Mouse (Mus musculus) heart, adult 8-10 months (tissue): ENCODE data around the gene Cln5. TPM values are rescaled to one million over a fixed set of nuclear protein-coding genes. Genes with fewer than 3 reads are reported as not detected.

ENCODE experiments used
- DNase-seq: peaks from one replicate; pipeline ENCODE4 v3.0.0; 2022; ENCODE audit warnings: low spot score
- total RNA-seq, 4 experiments: library from RNA; stranded (reverse); gene quantifications; 2 replicates each; pipeline ENCODE4 v1.2.4; 2022

Cln5 gene
- total RNA-seq = 10 to 100 TPM; 18.7 to 24.8 (median 21.1) TPM

DNA sequence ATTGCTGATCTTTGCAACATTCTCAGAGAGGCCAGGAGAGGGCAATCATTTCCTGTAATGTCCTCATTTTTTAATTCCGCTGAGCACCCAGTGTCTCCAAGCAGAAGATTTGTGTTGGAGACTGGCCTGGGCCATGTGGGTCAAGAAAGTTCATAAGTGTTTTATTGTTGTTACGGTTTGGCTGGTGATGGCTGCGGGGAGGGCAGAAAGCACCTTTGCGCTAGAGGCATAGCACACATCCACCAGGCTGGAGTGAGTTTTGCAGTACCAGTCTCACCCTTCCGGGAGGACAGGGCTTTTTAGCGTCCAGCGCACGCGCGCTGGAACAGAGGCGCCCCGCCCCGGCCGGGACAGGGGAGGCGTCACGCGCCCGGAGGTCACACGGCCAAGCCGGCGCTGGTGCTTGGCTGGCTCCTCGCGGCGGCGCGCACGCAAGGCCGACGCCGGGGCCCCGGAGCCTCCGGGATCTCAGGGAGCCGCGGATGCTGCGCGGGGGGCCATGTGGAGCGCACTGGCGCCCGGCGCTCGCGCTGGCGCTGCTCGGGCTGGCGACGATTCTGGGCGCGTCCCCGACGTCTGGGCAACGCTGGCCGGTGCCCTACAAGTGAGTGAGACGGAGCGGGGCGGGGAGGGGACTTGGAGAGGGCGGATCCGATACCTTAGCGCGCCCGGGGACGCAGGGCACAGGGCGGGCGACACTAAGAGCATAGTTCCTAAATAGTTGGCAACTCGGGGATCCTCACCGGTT lies at the start of gene Cln5:
Gene Cln5 (plus strand): TSS at position 353 of the 748 bp plus-strand sequence.
- peak; percentile 94 for DNase-seq

GRCm38 (mm10) chr14:103029203-103029602 lies 40.8 kb upstream of the Cln5 start:
- no peak for DNase-seq

DNA sequence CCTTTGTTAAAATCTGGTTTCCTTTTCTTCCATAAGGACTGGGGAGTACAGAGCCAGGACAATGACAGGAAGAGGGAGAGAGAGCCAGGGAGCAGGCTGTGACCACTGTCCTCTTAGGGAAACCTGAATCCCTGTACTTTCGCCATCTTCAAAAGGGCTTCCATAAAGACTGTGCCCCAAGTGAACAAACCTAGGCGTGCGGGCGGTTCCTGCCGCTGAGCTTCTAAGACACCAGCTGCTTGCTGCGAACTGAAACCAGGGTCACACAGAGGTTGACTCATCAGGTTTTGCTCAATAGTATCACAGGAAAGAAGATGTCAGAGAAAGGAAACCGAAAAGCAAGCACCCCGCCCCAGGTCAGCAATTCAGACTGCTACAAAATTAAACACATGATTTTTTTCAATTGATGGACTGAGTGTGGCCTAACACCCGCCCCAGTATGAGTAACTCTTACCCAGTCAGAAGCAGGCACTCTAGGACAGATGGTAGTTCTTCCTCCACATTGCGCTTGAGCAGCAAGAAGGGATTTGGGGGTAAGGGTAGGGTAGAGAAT lies 36.7 kb upstream of the Cln5 start:
- DNase-seq = peak; percentile 35

DNA sequence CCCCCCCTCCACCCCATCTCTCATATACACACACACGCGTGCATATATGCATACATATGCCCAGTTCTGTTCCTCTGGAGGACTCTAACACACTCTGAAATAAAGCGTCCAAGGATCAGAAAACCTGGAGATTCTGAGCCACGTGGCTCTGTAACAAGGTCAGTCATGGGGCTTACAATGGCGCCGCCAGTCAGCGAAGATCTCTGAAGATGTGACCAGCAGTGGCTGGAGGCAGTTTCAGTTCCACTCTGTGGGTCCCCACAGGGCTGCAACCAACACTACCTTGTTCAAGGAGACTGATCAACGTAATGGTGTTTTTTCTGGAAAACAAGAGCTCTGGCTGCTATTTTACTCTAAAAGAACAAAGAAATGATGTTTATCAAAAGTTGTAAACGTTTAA lies 35.9 kb upstream of the Cln5 start:
- peak; percentile 9 for DNase-seq

- DNase-seq = no peak
Measured at GRCm38 (mm10) chr14:103037016-103037415, 33.0 kb upstream of the Cln5 start.

DNA sequence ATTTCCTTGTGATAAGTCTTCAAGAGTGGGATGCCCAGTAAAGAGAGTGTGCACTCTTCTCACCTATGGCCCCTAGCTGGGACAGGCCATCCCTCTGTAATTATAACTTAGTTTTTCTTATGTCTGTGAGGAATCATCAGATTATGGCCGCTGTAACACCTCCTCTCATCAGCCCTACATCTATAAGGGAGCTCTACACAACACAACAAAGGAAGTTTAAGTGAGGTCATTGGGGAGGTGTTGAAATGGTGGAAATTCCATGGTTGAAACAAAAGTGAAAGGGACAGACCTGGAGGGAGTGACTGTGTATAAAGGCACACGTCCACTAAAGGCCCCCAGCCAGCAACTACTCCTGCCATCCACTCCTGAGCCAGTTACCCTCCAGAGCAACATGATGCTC lies 23.3 kb upstream of the Cln5 start, which contains the start of gene Acod1:
Gene Acod1 (plus strand): TSS at position 301 of the 400 bp plus-strand sequence.
- no peak for DNase-seq

GRCm38 (mm10) chr14:103048292-103049086 lies 21.5 kb upstream of the Cln5 start:
- DNase-seq = no peak

DNA sequence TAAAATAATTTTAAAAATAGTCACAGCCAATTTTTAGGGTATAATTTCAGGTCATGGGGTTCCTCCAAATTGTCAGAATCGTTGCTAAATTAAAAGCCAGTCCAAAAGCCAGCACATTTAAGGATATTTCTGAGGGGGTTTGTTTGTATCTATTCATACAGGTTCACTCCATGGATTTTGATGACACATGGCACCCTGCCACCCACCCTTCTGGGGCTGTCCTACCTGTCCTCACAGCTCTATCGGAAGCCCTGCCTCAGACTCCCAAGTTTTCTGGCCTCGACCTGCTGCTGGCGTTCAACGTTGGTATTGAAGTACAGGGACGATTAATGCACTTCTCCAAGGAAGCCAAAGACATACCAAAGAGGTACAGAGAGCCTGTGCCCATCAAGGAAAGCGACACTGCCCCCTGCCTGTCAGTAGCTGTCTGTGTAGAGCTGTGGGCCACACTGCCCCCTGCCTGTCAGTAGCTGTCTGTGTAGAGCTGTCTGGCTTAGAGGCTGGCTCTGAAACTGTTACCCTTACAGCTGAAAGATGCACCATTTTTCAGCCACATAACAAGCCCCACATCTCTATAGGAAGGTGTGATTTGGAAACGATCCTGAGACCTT lies 18.8 kb upstream of the Cln5 start:
- peak; percentile 75 for DNase-seq

DNA sequence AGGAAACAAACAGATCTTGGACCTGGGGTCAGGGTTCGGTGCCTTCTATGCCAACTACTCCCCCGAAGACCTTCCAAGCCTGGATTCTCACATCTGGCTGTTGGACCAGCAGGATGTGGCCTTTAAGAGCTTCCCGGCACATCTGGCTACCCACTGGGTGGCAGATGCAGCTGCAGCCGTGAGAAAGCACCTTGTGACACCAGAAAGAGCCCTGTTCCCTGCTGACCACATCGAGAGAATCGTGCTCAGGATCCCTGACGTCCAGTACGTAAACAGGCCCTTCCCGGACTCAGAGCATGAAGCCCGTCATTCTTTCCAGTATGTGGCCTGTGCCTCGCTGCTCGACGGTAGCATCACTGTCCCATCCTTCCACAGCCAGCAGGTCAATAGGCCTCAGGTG lies 15.3 kb upstream of the Cln5 start:
- DNase-seq = no peak

DNA sequence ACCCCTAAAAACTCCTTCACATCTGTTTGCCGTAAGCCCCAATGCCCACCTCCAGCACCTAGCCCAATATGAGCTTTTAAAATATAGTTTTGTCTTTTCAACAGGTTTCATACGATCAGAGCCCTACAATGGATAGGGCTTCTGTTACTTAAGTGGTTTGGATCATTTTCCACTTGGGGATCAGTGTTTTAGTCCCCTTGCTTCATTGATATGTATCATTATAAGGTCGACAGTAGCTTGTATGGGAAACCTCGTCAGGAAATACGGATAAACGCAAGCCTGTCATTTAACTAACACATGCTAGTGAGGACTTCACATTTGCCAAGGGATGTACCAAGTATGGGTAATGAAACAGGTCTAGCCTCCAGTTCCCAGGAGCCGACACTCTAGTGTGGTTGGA lies 13.4 kb upstream of the Cln5 start:
- DNase-seq = no peak

DNA sequence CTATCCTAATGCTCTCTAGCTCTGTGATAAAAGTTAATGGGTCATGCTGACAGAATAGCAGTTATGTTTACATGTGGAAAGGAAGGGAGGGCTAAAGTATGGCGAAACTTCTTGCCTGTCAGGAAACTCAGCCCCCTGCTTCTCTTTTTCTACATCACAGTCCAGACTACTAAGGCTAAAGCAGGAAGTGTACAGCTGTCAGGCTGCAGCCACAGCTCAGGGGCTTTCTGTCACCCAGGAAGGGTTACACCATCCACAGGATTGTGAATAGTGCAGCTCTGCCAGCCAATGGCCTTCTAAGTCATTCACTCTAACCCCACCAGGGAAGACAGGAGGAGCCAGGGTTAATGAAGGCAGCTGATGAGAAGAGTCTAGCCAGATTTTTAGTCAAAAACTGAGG lies 11.0 kb upstream of the Cln5 start:
- no peak for DNase-seq

- no peak for DNase-seq
Measured at GRCm38 (mm10) chr14:103059495-103059894, 10.5 kb upstream of the Cln5 start.

- peak; percentile 77 for DNase-seq
Measured at GRCm38 (mm10) chr14:103065294-103066167, 4.5 kb upstream of the Cln5 start.

GRCm38 (mm10) chr14:103069465-103069863 lies 552 bp upstream of the Cln5 start:
- DNase-seq = peak; percentile 13

- DNase-seq = no peak
Measured at GRCm38 (mm10) chr14:103070790-103071189, 774 bp downstream of the Cln5 start.

GRCm38 (mm10) chr14:103071471-103071870 lies 1.5 kb downstream of the Cln5 start:
- no peak for DNase-seq

DNA sequence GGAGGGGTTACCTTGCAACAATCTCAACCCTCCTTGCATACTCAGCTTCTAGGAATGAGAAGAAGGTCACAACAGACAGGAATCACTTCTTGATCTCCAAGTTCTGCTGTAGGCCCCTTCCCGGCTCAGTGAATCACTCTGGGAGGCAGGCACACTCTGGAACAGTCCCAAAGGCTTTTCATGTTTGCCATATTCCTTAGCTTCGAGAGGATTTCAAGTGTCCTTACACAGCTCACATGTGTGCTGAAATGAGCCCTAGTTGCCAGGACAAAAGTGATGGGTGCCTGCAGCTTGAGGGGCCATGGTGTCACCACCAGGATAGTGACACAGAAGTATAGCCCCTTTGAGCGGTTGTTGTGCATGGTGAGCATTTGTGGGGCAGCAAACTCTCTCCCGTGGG lies 2.7 kb downstream of the Cln5 start:
- no peak for DNase-seq

GRCm38 (mm10) chr14:103073825-103074224 lies 3.8 kb downstream of the Cln5 start:
- DNase-seq = no peak

DNA sequence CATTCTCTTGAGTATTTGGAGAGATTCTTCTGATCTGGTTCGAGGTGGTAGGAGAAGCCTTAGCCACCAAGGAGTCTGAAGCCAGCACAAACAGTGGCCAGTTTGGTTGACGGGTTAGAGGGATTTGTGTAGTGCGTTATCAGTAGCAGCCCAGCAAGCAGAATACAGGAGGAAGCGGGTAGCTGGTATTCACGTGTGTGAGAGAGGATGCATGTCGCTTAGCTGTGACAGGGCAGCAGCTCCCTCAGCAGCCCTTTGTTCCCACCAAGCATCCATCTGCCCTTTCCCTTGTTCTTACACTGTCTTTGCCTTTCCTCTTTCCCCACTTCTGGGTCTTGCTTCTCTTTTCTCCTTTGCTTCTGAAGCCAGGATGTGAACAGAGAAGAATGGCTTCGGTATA lies 5.2 kb downstream of the Cln5 start:
- DNase-seq = no peak

DNA sequence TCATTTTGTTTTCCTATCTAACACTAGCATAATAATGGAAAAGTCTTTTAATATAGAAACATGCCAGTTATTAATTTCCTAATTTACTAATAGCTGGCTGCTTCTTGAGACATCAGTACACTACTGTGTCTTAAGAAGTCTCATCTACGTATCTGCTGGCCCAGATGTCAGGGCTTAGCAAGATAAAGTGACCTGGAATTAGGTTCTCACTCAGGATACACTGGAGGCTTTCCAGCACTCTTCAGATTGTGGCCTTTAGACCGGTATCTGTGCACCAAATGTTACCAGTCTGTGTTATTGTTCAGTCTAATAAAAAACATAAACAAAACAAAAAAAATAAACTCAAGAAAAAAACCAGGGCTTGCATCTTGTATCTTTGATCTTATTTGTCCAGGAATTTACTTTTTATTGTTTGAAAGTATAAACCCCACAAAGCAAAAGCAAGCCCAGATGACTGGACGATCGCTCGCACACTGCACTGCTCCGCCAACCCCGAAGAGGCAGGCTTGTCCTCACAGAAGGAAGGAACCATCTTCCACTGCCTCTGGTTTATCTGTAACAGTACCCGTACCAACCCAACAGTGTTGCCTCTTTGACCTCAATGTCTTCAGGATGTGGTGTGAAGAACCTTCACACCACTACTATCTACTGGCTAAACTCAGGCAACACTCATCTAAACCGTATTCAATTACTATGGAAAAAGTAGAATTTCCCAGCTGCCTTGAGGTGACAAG lies 7.4 kb downstream of the Cln5 start:
- DNase-seq = no peak
